Mouse (Mus musculus) cerebellum, adult 8-10 months (tissue): ENCODE measurements at regions not wholly inside any gene's neighbourhood (a gene's known extent, or its start where the extent isn't known, plus 50 kb on each side); places are given as distances from the start of the nearest gene placed in this dataset.

Experiments used
- DNase-seq: peaks from one replicate; pipeline ENCODE4 v3.0.0; 2022

GRCm38 (mm10) chr8:29274668-29275067 lies 1827.2 kb downstream of the Poteg start:
- no peak for DNase-seq

DNA sequence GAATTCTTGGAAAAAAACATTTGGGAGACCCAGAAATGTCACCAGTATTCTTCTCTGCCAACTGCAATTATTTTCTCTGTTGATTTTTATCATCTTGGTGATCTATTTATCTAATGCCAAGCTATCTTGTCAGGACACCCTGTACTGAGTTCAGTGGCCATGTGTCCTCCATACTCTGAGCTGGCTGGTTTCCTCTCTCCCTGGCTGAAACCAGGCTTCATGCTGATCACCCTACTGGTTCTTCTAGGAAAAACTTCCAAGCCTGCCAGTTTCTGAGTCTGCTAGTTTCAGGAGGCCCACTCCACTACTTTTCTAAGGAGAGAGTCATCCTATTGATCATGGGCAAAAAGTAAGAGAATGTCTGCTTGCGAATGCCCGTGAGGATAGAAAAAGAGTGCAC lies 1831.2 kb downstream of the Poteg start:
- DNase-seq: peak; percentile 11

DNA sequence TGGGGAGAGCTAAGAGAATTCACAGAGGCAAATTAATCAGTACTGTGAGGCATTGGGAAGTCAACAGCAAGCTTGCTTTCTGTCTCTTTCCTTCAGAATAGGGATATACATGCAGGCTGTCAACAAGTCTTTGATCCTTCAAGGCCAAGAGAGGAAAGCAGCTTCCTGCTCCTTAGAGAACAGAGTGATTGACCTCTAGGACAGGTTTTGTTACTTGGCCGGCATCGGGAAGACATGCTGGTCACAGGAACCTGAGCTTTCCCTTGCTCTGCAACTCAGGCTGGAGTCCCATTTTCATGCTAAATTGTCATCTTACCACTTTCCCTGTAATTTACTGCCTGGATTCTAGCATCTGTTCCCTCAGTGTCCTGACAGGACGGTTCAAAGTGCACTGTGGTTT lies 1831.8 kb downstream of the Poteg start:
- no peak for DNase-seq

- DNase-seq: peak; percentile 3
Observed at GRCm38 (mm10) chr8:29290386-29290785, 1842.9 kb downstream of the Poteg start.
